Mouse (Mus musculus) hindbrain, embryonic 11.5 days (tissue): Measurements from ENCODE around the gene Thsd7b. TPM values are rescaled to one million over a fixed set of nuclear protein-coding genes. Genes with fewer than 3 reads are reported as not detected.

Experiments used
- ATAC-seq: fragments of 200-750 bp; cut with Nextera tagmentation; 2 replicates; pipeline ENCODE4 v1.8.0; 2017; ENCODE audit warnings: mild to moderate bottlenecking, moderate TSS enrichment, moderate library complexity; ENCODE audit not compliant: low FRiP score
- DNase-seq: peaks from one replicate; pipeline ENCODE4 v3.0.0-alpha.2; 2015; ENCODE audit warnings: low spot score
- H3K27ac ChIP-seq: fragments of 300-500 bp; sonication (generic); 2 replicates; pipeline ENCODE4 v1.5.1; 2014; ENCODE audit warnings: mild to moderate bottlenecking, low read depth, low read length
- H3K27me3 ChIP-seq: fragments of 300-500 bp; sonication (generic); 2 replicates; pipeline ENCODE4 v1.6.1; 2014; ENCODE audit warnings: mild to moderate bottlenecking, low read length, moderate library complexity, mixed read lengths; ENCODE audit not compliant: control insufficient read depth, insufficient read depth
- H3K36me3 ChIP-seq: fragments of 300-500 bp; sonication (generic); 2 replicates; pipeline ENCODE4 v1.6.1; 2014; ENCODE audit warnings: mild to moderate bottlenecking, low read length, moderate library complexity, mixed read lengths; ENCODE audit not compliant: control insufficient read depth, insufficient read depth
- H3K4me1 ChIP-seq: fragments of 300-500 bp; sonication (generic); replicated peaks from 2 replicates; pipeline ENCODE4 v1.6.1; 2014; ENCODE audit warnings: low read length, mixed read lengths; ENCODE audit not compliant: control insufficient read depth, insufficient read depth
- H3K4me2 ChIP-seq: fragments of 300-500 bp; sonication (generic); replicated peaks from 2 replicates; pipeline ENCODE4 v1.6.1; 2014; ENCODE audit warnings: mild to moderate bottlenecking, low read depth, low read length
- H3K4me3 ChIP-seq: fragments of 300-500 bp; sonication (generic); 2 replicates; pipeline ENCODE4 v1.5.1; 2014; ENCODE audit warnings: low read depth, low read length
- H3K9ac ChIP-seq: fragments of 300-500 bp; sonication (generic); 2 replicates; pipeline ENCODE4 v1.6.1; 2014; ENCODE audit warnings: low read depth, low read length
- H3K9me3 ChIP-seq: fragments of 300-500 bp; sonication (generic); 2 replicates; pipeline ENCODE4 v1.6.1; 2016; ENCODE audit warnings: low read length; ENCODE audit not compliant: control insufficient read depth
- WGBS: fragments of 180-500 bp; shearing (Covaris S2); extraction: QIAGEN DNeasy Blood & Tissue Kit; methylation state at CpG from one replicate; pipeline ENCODE4 v1.1.7; 2014; 5-methylcytosine and 5-hydroxymethylcytosine counted together
- polyA plus RNA-seq: library from polyadenylated mRNA; unstranded; fragments of >200 nt; fragmentation: Nextera tagmentation; extraction: Ambion mirVana; gene quantifications from 2 replicates; pipeline ENCODE4 v1.2.1, GENCODE M21; 2014

The Thsd7b gene
- 12.8 and 14.0 TPM in 2 replicates for polyA plus RNA-seq

GRCm38 (mm10) chr1:129272982-129273937, at the start of gene Thsd7b:
Gene Thsd7b, plus strand, starts transcription at chr1:129273302.
- ATAC-seq (peak; percentile 86), DNase-seq (peak; percentile 60)
- no peaks in the 10 kb centered on the region for H3K4me1 ChIP-seq
- under 1% methylated on average over 41 of the region's 45 CpGs for WGBS
- H3K9me3 ChIP-seq, result no peaks in the 10 kb centered on the region
- H3K27me3 ChIP-seq, result peaks cover 13% of the 10 kb centered on the region
- peak within 1 kb of the TSS; percentile 91 for H3K4me2 ChIP-seq
- peak within 1 kb of the TSS; percentile 61 for H3K9ac ChIP-seq
- H3K36me3 ChIP-seq, result no peaks in the 10 kb centered on the region
- H3K27ac ChIP-seq, result no peak within 1 kb of the TSS; the same call in 1 of the 2 replicates
- peak within 1 kb of the TSS; percentile 53 for H3K4me3 ChIP-seq

GRCm38 (mm10) chr1:129244292-129244691, 28.8 kb upstream of the Thsd7b start:
- no peaks in the 10 kb centered on the region for H3K27me3 ChIP-seq
- H3K36me3 ChIP-seq, result no peaks in the 10 kb centered on the region
- DNase-seq, result peak; percentile 51
- WGBS, result 55% methylated on average over 3 of the region's 3 CpGs
- H3K4me3 ChIP-seq, result no peak overlapping the region
- no peak overlapping the region for H3K27ac ChIP-seq
- 0 out of 2 replicates have a peak, but pooled peaks have one; percentile 64 for ATAC-seq
- H3K4me2 ChIP-seq, result no peak overlapping the region
- no peak overlapping the region for H3K9ac ChIP-seq
- no peaks in the 10 kb centered on the region for H3K9me3 ChIP-seq
- H3K4me1 ChIP-seq, result no peaks in the 10 kb centered on the region

GRCm38 (mm10) chr1:129250704-129251443, 22.2 kb upstream of the Thsd7b start:
- H3K36me3 ChIP-seq, result no peaks in the 10 kb centered on the region
- WGBS, result 90% methylated on average over 6 of the region's 6 CpGs
- no peaks in the 10 kb centered on the region for H3K9me3 ChIP-seq
- no peaks in the 10 kb centered on the region for H3K4me1 ChIP-seq
- H3K9ac ChIP-seq, result no peak overlapping the region
- H3K27ac ChIP-seq, result no peak overlapping the region
- no peaks in the 10 kb centered on the region for H3K27me3 ChIP-seq
- H3K4me3 ChIP-seq, result no peak overlapping the region
- H3K4me2 ChIP-seq, result no peak overlapping the region
- no peak for DNase-seq
- no peak for ATAC-seq

- H3K9me3 ChIP-seq, result no peaks in the 10 kb centered on the region
- DNase-seq, result no peak
- no peak overlapping the region for H3K4me2 ChIP-seq
- H3K4me1 ChIP-seq, result no peaks in the 10 kb centered on the region
- no peak overlapping the region for H3K9ac ChIP-seq
- no peak for ATAC-seq
- H3K27ac ChIP-seq, result no peak overlapping the region
- H3K36me3 ChIP-seq, result no peaks in the 10 kb centered on the region
- WGBS, result 93% methylated on average over 3 of the region's 3 CpGs
- no peaks in the 10 kb centered on the region for H3K27me3 ChIP-seq
- H3K4me3 ChIP-seq, result no peak overlapping the region
These were observed 6.4 kb upstream of the Thsd7b start for GRCm38 (mm10) chr1:129266684-129267083.

- DNase-seq (no peak), ATAC-seq (no peak)
- no peak overlapping the region for H3K4me2 ChIP-seq
- no peak overlapping the region for H3K27ac ChIP-seq
- WGBS, result 90% methylated on average over 1 of the region's 1 CpGs
- H3K36me3 ChIP-seq, result no peaks in the 10 kb centered on the region
- H3K4me3 ChIP-seq, result no peak overlapping the region
- H3K27me3 ChIP-seq, result no peaks in the 10 kb centered on the region
- H3K9me3 ChIP-seq, result no peaks in the 10 kb centered on the region
- H3K9ac ChIP-seq, result no peak overlapping the region
- no peaks in the 10 kb centered on the region for H3K4me1 ChIP-seq
These were observed 31.1 kb downstream of the Thsd7b start for GRCm38 (mm10) chr1:129304173-129304572.

- Histone ChIP-seq H3K36me3 (no peaks in the 10 kb centered on the region), H3K4me3 (no peak overlapping the region), H3K9ac (no peak overlapping the region), H3K9me3 (no peaks in the 10 kb centered on the region), H3K4me1 (no peaks in the 10 kb centered on the region), H3K27me3 (no peaks in the 10 kb centered on the region), H3K4me2 (no peak overlapping the region), H3K27ac (no peak overlapping the region)
- WGBS, result 81% methylated on average over 6 of the region's 6 CpGs
- DNase-seq (no peak), ATAC-seq (no peak)
These were observed 51.3 kb downstream of the Thsd7b start for GRCm38 (mm10) chr1:129324388-129324787.

GRCm38 (mm10) chr1:129324798-129325197, 51.7 kb downstream of the Thsd7b start:
- Histone ChIP-seq H3K27me3 (no peaks in the 10 kb centered on the region), H3K9me3 (no peaks in the 10 kb centered on the region), H3K4me2 (no peak overlapping the region), H3K4me3 (no peak overlapping the region), H3K36me3 (no peaks in the 10 kb centered on the region), H3K4me1 (no peaks in the 10 kb centered on the region), H3K27ac (no peak overlapping the region), H3K9ac (no peak overlapping the region)
- ATAC-seq (no peak), DNase-seq (no peak)
- whole genome bisulfite sequencing, result 91% methylated on average over 2 of the region's 2 CpGs

- Histone ChIP-seq H3K4me3 (no peak overlapping the region), H3K27me3 (no peaks in the 10 kb centered on the region), H3K36me3 (no peaks in the 10 kb centered on the region), H3K4me1 (no peaks in the 10 kb centered on the region), H3K27ac (no peak overlapping the region), H3K4me2 (no peak overlapping the region), H3K9ac (no peak overlapping the region), H3K9me3 (no peaks in the 10 kb centered on the region)
- ATAC-seq (0 out of 2 replicates have a peak, but pooled peaks have one; percentile 22), DNase-seq (no peak)
- 74% methylated on average over 6 of the region's 6 CpGs for WGBS
These were observed 83.5 kb downstream of the Thsd7b start for GRCm38 (mm10) chr1:129356631-129357030.
